Mouse (Mus musculus): Measurements from ENCODE around the gene Ccnyl1.

DNA sequence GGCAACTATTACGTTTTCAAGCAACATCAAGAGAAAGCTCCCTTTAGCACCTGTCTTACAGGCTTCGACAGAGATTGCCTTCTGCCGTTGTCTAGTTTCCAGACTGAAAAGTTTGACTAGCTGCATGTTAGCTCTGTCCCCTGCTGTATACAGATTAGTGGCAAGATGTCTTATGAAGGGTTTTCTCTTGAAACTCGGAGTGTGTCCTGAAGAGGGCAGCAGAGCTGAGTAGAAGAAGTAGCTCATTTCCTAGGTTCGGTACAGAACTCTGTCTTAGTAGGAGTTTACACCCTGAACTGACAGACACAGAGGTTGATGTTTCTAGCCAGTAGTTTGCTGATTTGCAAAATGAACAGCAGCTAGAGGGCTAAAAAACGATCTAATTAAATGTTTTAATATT is 15.0 kb downstream of the Ccnyl1 start:
- TF ChIP-seq CTCF (conservative IDR thresholded peaks at IDR 0.05; ENCODE audit: insufficient read depth, insufficient read length, low read depth, low read length) (0 out of 2 replicates have a peak, but pooled peaks have one; percentile 14), POLR2A (IDR thresholded peaks at IDR 0.05; ENCODE audit: low read depth, low read length) (no peak)

Data from kidney, adult 2 months (tissue).